Mouse (Mus musculus) cortical plate, adult 2 months (tissue): ENCODE measurements around the gene Zfp746. TPM values are rescaled to one million over a fixed set of nuclear protein-coding genes. Genes with fewer than 3 reads are reported as not detected.

ENCODE experiments used
- H3K27ac ChIP-seq: fragments of 200-500 bp; 2 replicates; pipeline ENCODE4 v1.5.1; 2012; ENCODE audit warnings: low read length, control low read depth, inconsistent platforms; ENCODE audit not compliant: insufficient read depth
- H3K4me1 ChIP-seq: fragments of 200-500 bp; 2 replicates; pipeline ENCODE4 v1.6.1; 2011; ENCODE audit warnings: low read length; ENCODE audit not compliant: control insufficient read depth, insufficient read depth
- H3K4me3 ChIP-seq: fragments of 200-500 bp; 2 replicates; pipeline ENCODE4 v1.5.1; 2011; ENCODE audit warnings: mild to moderate bottlenecking, low read length, control low read depth; ENCODE audit not compliant: insufficient read depth
- CTCF ChIP-seq: fragments of 200-500 bp; IDR thresholded peaks from 2 replicates; pipeline ENCODE4 v1.5.1; 2011; ENCODE audit warnings: mild to moderate bottlenecking, control low read depth, low read length; ENCODE audit not compliant: insufficient read depth; ENCODE audit errors: extremely low read depth
- POLR2A ChIP-seq: fragments of 200-500 bp; IDR thresholded peaks from 2 replicates; pipeline ENCODE4 v1.6.1; 2011; ENCODE audit warnings: mild to moderate bottlenecking, low read length, control low read depth; ENCODE audit not compliant: insufficient read depth; ENCODE audit errors: extremely low read depth
- polyA plus RNA-seq: library from polyadenylated mRNA; depleted of rRNA; stranded (reverse); fragments of >200 nt; gene quantifications from 2 replicates; pipeline ENCODE4 v1.2.3, GENCODE M21; 2012; rRNA removed

Gene Zfp746
- polyA plus RNA-seq, 1 experiment, result 27.0 TPM

DNA sequence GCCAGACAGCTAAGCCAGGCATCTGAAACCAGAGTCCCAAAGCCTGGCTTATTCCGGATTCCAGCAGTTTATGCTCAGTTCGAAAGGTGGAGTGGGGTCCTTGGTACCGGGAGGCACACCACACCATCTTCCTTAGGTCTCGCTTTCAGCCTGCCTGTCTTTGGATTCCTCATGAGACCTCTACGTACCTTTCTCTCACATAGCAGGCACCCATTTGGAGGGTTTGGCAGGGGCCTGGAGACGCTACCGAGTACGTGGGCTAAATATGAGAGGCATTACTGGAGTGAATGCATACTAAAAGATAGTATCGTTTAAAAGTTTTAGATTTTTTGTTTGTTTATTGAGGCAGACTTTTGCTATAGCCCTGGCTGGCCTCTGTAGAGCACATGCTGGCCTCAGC, 69.6 kb downstream of the Zfp746 start:
- no peak for TF ChIP-seq POLR2A
- TF ChIP-seq CTCF, result no peak
- no peak overlapping the region for H3K4me3 ChIP-seq
- H3K27ac ChIP-seq, result no peak overlapping the region
- no peaks in the 10 kb centered on the region for H3K4me1 ChIP-seq

DNA sequence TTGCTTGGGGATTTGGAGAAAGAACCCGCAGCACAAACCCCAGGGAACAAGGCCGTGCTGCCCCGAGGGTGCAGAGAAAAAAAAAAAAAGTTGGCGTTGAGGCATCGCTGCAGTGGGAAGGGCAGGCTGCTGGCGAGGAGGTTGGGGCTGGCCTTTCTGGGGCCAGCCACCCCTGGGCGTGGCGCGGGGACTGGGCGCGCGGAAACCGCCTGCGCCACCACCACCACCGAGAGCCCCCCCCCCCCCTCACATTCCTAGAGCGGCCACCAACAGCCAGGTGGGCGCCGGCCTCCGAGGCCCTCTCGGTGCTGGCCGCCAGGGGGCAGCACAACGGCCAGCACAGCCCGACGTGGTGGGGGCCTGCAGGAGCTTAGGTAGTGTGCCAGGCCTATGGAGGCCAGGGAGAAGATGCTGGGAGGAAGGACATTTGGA, 70.3 kb downstream of the Zfp746 start:
- no peaks in the 10 kb centered on the region for H3K4me1 ChIP-seq

More for the DNA sequence above, 70.3 kb downstream of the Zfp746 start:
- H3K4me3 ChIP-seq, result peak overlapping the region; percentile 12; the same call in 1 of the 2 replicates
- H3K27ac ChIP-seq, result no peak overlapping the region
- peak; percentile 44; the same call in 1 of the 2 replicates for TF ChIP-seq CTCF
- no peak for TF ChIP-seq POLR2A

Other genes with a start within 250 kb of the Zfp746 start
- 10.0 TPM in 2 replicates for gene Zfp282, start 209.4 kb downstream of the Zfp746 start, polyA plus RNA-seq
- gene Zfp212, start 166.1 kb downstream of the Zfp746 start, polyA plus RNA-seq, result 11.1 and 11.2 TPM in 2 replicates
- gene Zfp956, start 133.2 kb downstream of the Zfp746 start, polyA plus RNA-seq, result 27.1 and 30.9 TPM in 2 replicates
- gene Zfp777, start 37.7 kb downstream of the Zfp746 start, polyA plus RNA-seq, result 18.1 and 18.9 TPM in 2 replicates